Mouse (Mus musculus): Measurements from ENCODE around the gene Mad1l1.

Gene Mad1l1

DNA sequence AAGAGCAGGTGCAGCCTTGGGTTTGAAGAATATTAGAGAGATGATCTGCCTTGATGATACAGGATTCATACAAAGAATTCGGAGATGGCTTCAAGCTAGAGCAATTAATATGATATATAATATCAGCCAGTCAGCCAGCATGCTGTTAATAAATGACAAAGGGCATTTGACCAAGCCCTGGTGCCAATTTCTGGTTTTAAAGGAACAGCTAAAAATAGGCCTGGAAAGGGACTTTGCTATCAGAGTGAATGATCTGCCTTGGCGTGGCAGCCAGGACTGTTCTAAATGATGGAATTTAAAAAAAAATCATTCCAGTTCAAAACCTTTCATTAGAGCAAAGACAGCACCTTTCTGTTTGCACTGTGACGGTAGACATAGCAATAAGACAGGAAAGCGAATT lies 361.6 kb downstream of the Mad1l1 start:
- no peak for DNase-seq (ENCODE audit: low read depth, low spot score)
